Mouse (Mus musculus) hindlimb bud, embryonic 11.5 days (tissue): ENCODE results near the gene Nudt4.
"Not testable (repeated sequence)": the region's sequence is repeated elsewhere in the genome, so short reads cannot be mapped to it uniquely, and the experiment has no call there.

Experiments
- DNase-seq: peaks from one replicate; pipeline ENCODE4 v3.0.0-alpha.2; 2012; ENCODE audit warnings: low read depth, low spot score; ENCODE audit errors: extremely low spot score

The Nudt4 gene

GRCm38 (mm10) chr10:95568016-95568415, 4.1 kb upstream of the Nudt4 start:
- no peak for DNase-seq

- no peak for DNase-seq
These were observed 3.6 kb upstream of the Nudt4 start for GRCm38 (mm10) chr10:95567550-95567949.

GRCm38 (mm10) chr10:95566786-95567185, 2.8 kb upstream of the Nudt4 start:
- DNase-seq = no peak

GRCm38 (mm10) chr10:95565156-95565854, 1.4 kb upstream of the Nudt4 start:
- no peak for DNase-seq

- no peak for DNase-seq
These were observed 796 bp downstream of the Nudt4 start for GRCm38 (mm10) chr10:95562859-95563841.

- DNase-seq = no peak
These were observed 1.6 kb downstream of the Nudt4 start for GRCm38 (mm10) chr10:95562395-95562794.

- DNase-seq = no peak
These were observed 2.3 kb downstream of the Nudt4 start for GRCm38 (mm10) chr10:95561616-95562015.

GRCm38 (mm10) chr10:95560394-95560983, 3.5 kb downstream of the Nudt4 start:
- no peak for DNase-seq

- DNase-seq = no peak
These were observed 4.5 kb downstream of the Nudt4 start for GRCm38 (mm10) chr10:95559426-95559825.

- DNase-seq = no peak
These were observed 6.6 kb downstream of the Nudt4 start for GRCm38 (mm10) chr10:95557337-95557828.

GRCm38 (mm10) chr10:95555866-95556265, 8.1 kb downstream of the Nudt4 start:
- no peak for DNase-seq

GRCm38 (mm10) chr10:95552326-95552725, 11.6 kb downstream of the Nudt4 start:
- no peak for DNase-seq

- DNase-seq = no peak
These were observed 12.2 kb downstream of the Nudt4 start for GRCm38 (mm10) chr10:95551752-95552151.

- no peak for DNase-seq
These were observed 13.4 kb downstream of the Nudt4 start for GRCm38 (mm10) chr10:95550506-95550905.

GRCm38 (mm10) chr10:95549080-95549479, 14.9 kb downstream of the Nudt4 start:
- not testable (repeated sequence) for DNase-seq

- no peak for DNase-seq
These were observed 15.7 kb downstream of the Nudt4 start for GRCm38 (mm10) chr10:95548154-95548826.

- no peak for DNase-seq
These were observed 17.8 kb downstream of the Nudt4 start for GRCm38 (mm10) chr10:95546178-95546577.

GRCm38 (mm10) chr10:95545051-95545450, 18.9 kb downstream of the Nudt4 start:
- no peak for DNase-seq

GRCm38 (mm10) chr10:95544651-95545050, 19.3 kb downstream of the Nudt4 start:
- DNase-seq = no peak

GRCm38 (mm10) chr10:95544004-95544403, 19.9 kb downstream of the Nudt4 start:
- no peak for DNase-seq

GRCm38 (mm10) chr10:95543377-95543776, 20.6 kb downstream of the Nudt4 start:
- DNase-seq = no peak
